Mouse (Mus musculus) kidney, embryonic 16.5 days (tissue): ENCODE measurements at regions not wholly inside any gene's neighbourhood (a gene's known extent, or its start where the extent isn't known, plus 50 kb on each side); places are given as distances from the start of the nearest gene placed in this dataset.

Source experiments
- ATAC-seq: fragments of 200-750 bp; cut with Nextera tagmentation; 2 replicates; pipeline ENCODE4 v1.8.0; 2017; ENCODE audit warnings: moderate TSS enrichment; ENCODE audit not compliant: low FRiP score, low TSS enrichment
- H3K27ac ChIP-seq: fragments of 300-500 bp; sonication (generic); 2 replicates; pipeline ENCODE4 v1.5.1; 2014; ENCODE audit warnings: low read length
- H3K27me3 ChIP-seq: fragments of 300-500 bp; sonication (generic); 2 replicates; pipeline ENCODE4 v1.6.1; 2014; ENCODE audit warnings: low read length, control low read depth, mixed read lengths; ENCODE audit not compliant: insufficient read depth
- H3K36me3 ChIP-seq: fragments of 300-500 bp; sonication (generic); 2 replicates; pipeline ENCODE4 v1.6.1; 2014; ENCODE audit warnings: low read length, control low read depth, mixed read lengths; ENCODE audit not compliant: insufficient read depth
- H3K4me1 ChIP-seq: fragments of 300-500 bp; sonication (generic); 2 replicates; pipeline ENCODE4 v1.6.1; 2014; ENCODE audit warnings: low read length, control low read depth, mixed read lengths; ENCODE audit not compliant: insufficient read depth
- H3K4me2 ChIP-seq: fragments of 300-500 bp; sonication (generic); replicated peaks from 2 replicates; pipeline ENCODE4 v1.6.1; 2014; ENCODE audit warnings: low read depth, low read length
- H3K4me3 ChIP-seq: fragments of 300-500 bp; sonication (generic); 2 replicates; pipeline ENCODE4 v1.5.1; 2014; ENCODE audit warnings: mild to moderate bottlenecking, low read length
- H3K9ac ChIP-seq: fragments of 300-500 bp; sonication (generic); replicated peaks from 2 replicates; pipeline ENCODE4 v1.6.1; 2014; ENCODE audit warnings: low read length
- H3K9me3 ChIP-seq: fragments of 300-500 bp; sonication (generic); 2 replicates; pipeline ENCODE4 v1.6.1; 2016; ENCODE audit warnings: low read length, control low read depth
- WGBS: fragments of 180-500 bp; shearing (Covaris S2); extraction: QIAGEN DNeasy Blood & Tissue Kit; methylation state at CpG from one replicate; pipeline ENCODE4 v1.1.7; 2014; 5-methylcytosine and 5-hydroxymethylcytosine counted together

GRCm38 (mm10) chr17:87530818-87531410 is 84.2 kb upstream of the Calm2 start:
- peak overlapping the region; percentile 67 for H3K4me2 ChIP-seq
- H3K4me1 ChIP-seq, result peaks cover 40% of the 10 kb centered on the region
- H3K9me3 ChIP-seq, result no peaks in the 10 kb centered on the region
- H3K4me3 ChIP-seq, result peak overlapping the region; percentile 50
- H3K36me3 ChIP-seq, result no peaks in the 10 kb centered on the region
- ATAC-seq, result peak; percentile 40
- peak overlapping the region; percentile 60 for H3K9ac ChIP-seq
- 5% methylated on average over 17 of the region's 17 CpGs for WGBS
- peak overlapping the region; percentile 57 for H3K27ac ChIP-seq
- H3K27me3 ChIP-seq, result no peaks in the 10 kb centered on the region

GRCm38 (mm10) chr17:87531411-87532157 is 84.8 kb upstream of the Calm2 start:
- no peaks in the 10 kb centered on the region for H3K9me3 ChIP-seq
- WGBS, result 5% methylated on average over 21 of the region's 21 CpGs
- H3K4me2 ChIP-seq, result peak overlapping the region; percentile 67
- no peaks in the 10 kb centered on the region for H3K36me3 ChIP-seq
- H3K4me1 ChIP-seq, result peaks cover 40% of the 10 kb centered on the region
- H3K4me3 ChIP-seq, result peak overlapping the region; percentile 50
- no peaks in the 10 kb centered on the region for H3K27me3 ChIP-seq
- H3K9ac ChIP-seq, result peak overlapping the region; percentile 60
- no peak for ATAC-seq
- peak overlapping the region; percentile 57; the same call in 1 of the 2 replicates for H3K27ac ChIP-seq

GRCm38 (mm10) chr17:87532158-87532545 is 85.4 kb upstream of the Calm2 start:
- Histone ChIP-seq H3K4me2 (peak overlapping the region; percentile 67), H3K9ac (peak overlapping the region; percentile 60), H3K9me3 (no peaks in the 10 kb centered on the region), H3K4me3 (peak overlapping the region; percentile 50), H3K27ac (peak overlapping the region; percentile 57; the same call in 1 of the 2 replicates), H3K4me1 (peaks cover 40% of the 10 kb centered on the region), H3K27me3 (no peaks in the 10 kb centered on the region), H3K36me3 (no peaks in the 10 kb centered on the region)
- WGBS, result 5% methylated on average over 9 of the region's 9 CpGs
- no peak for ATAC-seq

GRCm38 (mm10) chr17:87532762-87533161 is 86.0 kb upstream of the Calm2 start:
- Histone ChIP-seq H3K36me3 (no peaks in the 10 kb centered on the region), H3K27ac (no peak overlapping the region), H3K9ac (peak overlapping the region; percentile 60; the same call in 1 of the 2 replicates), H3K9me3 (no peaks in the 10 kb centered on the region), H3K27me3 (no peaks in the 10 kb centered on the region), H3K4me1 (peaks cover 40% of the 10 kb centered on the region), H3K4me2 (peak overlapping the region; percentile 67), H3K4me3 (peak overlapping the region; percentile 50; the same call in 1 of the 2 replicates)
- 26% methylated on average over 6 of the region's 6 CpGs for WGBS
- no peak for ATAC-seq

- Histone ChIP-seq H3K4me2 (no peak overlapping the region), H3K27ac (0 out of 2 replicates have a peak overlapping the region, but pooled peaks have one; percentile 44), H3K9ac (no peak overlapping the region), H3K4me1 (peaks cover 6% of the 10 kb centered on the region; the same call in 1 of the 2 replicates), H3K9me3 (peaks cover 11% of the 10 kb centered on the region), H3K27me3 (no peaks in the 10 kb centered on the region), H3K36me3 (no peaks in the 10 kb centered on the region), H3K4me3 (no peak overlapping the region)
- no peak for ATAC-seq
- 47% methylated on average over 6 of the region's 6 CpGs for WGBS
Measured at GRCm38 (mm10) chr17:87549568-87549967, 86.2 kb upstream of the Epcam start.

- no peak overlapping the region for H3K4me2 ChIP-seq
- ATAC-seq, result peak; percentile 89
- peak overlapping the region; percentile 76 for H3K27ac ChIP-seq
Measured at GRCm38 (mm10) chr17:87550518-87551164, 85.1 kb upstream of the Epcam start.

GRCm38 (mm10) chr17:87554561-87554960 is 81.2 kb upstream of the Epcam start:
- no peak overlapping the region for H3K9ac ChIP-seq
- WGBS, result 51% methylated on average over 2 of the region's 2 CpGs

More at GRCm38 (mm10) chr17:87550518-87551164, 85.1 kb upstream of the Epcam start:
- Histone ChIP-seq H3K9ac (no peak overlapping the region), H3K36me3 (no peaks in the 10 kb centered on the region), H3K9me3 (peaks cover under 1% of the 10 kb centered on the region; the same call in 1 of the 2 replicates), H3K4me3 (no peak overlapping the region), H3K4me1 (peaks cover 6% of the 10 kb centered on the region; the same call in 1 of the 2 replicates), H3K27me3 (no peaks in the 10 kb centered on the region)
- WGBS, result 41% methylated on average over 13 of the region's 13 CpGs

GRCm38 (mm10) chr17:87558419-87558818 is 77.4 kb upstream of the Epcam start:
- Histone ChIP-seq H3K4me2 (no peak overlapping the region), H3K4me1 (no peaks in the 10 kb centered on the region), H3K4me3 (no peak overlapping the region), H3K9ac (no peak overlapping the region), H3K36me3 (no peaks in the 10 kb centered on the region), H3K27ac (no peak overlapping the region), H3K27me3 (no peaks in the 10 kb centered on the region), H3K9me3 (no peaks in the 10 kb centered on the region)
- WGBS, result 50% methylated on average over 2 of the region's 2 CpGs
- no peak for ATAC-seq

More at GRCm38 (mm10) chr17:87554561-87554960, 81.2 kb upstream of the Epcam start:
- H3K4me1 ChIP-seq, result peaks cover 6% of the 10 kb centered on the region; the same call in 1 of the 2 replicates
- H3K36me3 ChIP-seq, result no peaks in the 10 kb centered on the region
- H3K4me3 ChIP-seq, result no peak overlapping the region
- no peak for ATAC-seq
- no peaks in the 10 kb centered on the region for H3K9me3 ChIP-seq
- no peaks in the 10 kb centered on the region for H3K27me3 ChIP-seq
- no peak overlapping the region for H3K4me2 ChIP-seq
- H3K27ac ChIP-seq, result no peak overlapping the region

- Histone ChIP-seq H3K36me3 (no peaks in the 10 kb centered on the region), H3K27ac (no peak overlapping the region), H3K9me3 (no peaks in the 10 kb centered on the region), H3K27me3 (no peaks in the 10 kb centered on the region), H3K4me2 (no peak overlapping the region), H3K4me1 (no peaks in the 10 kb centered on the region), H3K4me3 (no peak overlapping the region), H3K9ac (no peak overlapping the region)
- ATAC-seq, result no peak
- WGBS, result 90% methylated on average over 10 of the region's 10 CpGs
Measured at GRCm38 (mm10) chr17:87559641-87560040, 76.1 kb upstream of the Epcam start.
